Mouse (Mus musculus): ENCODE data around the gene Dad1. TPM values are rescaled to one million over a fixed set of nuclear protein-coding genes. Genes with fewer than 3 reads are reported as not detected.

Dad1 gene
- total and polyA plus RNA-seq, 3 experiments: 186 to 320 TPM; not detected in 1

DNA sequence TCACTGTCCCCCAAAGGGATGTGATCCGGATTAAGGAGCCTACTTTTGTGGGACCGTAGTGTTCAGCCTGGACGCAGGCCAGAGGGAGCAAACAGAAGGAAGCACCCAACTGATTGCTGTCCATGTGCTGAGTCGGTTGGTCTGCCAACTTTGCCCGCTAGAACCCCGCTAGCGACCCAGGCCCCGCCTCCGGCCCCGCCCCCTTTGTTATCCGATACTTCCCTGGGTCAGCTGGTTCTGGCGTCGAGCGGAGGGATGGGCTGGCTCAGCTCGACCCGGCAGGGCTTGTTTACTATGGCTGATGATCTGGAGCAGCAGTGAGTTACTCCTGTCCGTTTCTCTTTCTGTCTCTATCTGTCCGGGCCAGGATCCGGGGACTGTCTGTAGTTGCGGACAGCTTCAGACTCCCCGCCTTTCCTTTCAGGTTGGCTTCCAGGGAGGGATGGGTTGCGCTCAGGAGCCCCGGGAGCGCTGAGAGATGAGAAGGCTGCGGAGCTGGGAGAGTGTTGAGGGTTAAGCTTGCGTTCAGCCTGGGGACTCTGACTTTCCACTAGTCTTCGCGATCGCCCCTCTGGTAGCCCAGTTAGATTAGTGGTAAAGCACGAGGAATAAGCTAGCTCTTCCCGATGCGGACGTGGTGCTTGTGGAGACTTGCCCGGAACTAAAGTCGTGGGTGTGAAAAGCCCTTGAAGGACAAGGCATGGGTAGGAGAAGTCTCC, 5.3 kb upstream of the Dad1 start (continued):
- TF ChIP-seq EP300 (IDR thresholded peaks at IDR 0.05; ENCODE audit: low read depth in 1 of 2, low read length in 2 of 2) (peak in 1 of 2 experiments; percentile 18; a peak in 1 of 4 replicates), NELFE (IDR thresholded peaks at IDR 0.05; ENCODE audit: low read depth, low read length) (peak; percentile 65), MAX (IDR thresholded peaks at IDR 0.05; ENCODE audit: low read length) (peak; percentile 86), CHD1 (IDR thresholded peaks at IDR 0.05; ENCODE audit: low read depth, low read length) (no peak), POLR2AphosphoS2 (IDR thresholded peaks at IDR 0.05; ENCODE audit: low read length) (peak; percentile 34; the same call in 1 of the 2 replicates), CTCF (IDR thresholded peaks at IDR 0.05 in 2 of 3, conservative IDR thresholded peaks at IDR 0.05 in 1 of 3; ENCODE audit: control insufficient read depth in 1 of 3, insufficient read depth in 1 of 3, low read depth in 2 of 3, low read length in 3 of 3, poor library complexity in 1 of 3, severe bottlenecking in 1 of 3) (no peak), BHLHE40 (IDR thresholded peaks at IDR 0.05; ENCODE audit: borderline replicate concordance, low read depth, low read length) (peak; percentile 47; the same call in 1 of the 2 replicates), JUND (IDR thresholded peaks at IDR 0.05; ENCODE audit: low read depth, low read length) (no peak), GATA1 (IDR thresholded peaks at IDR 0.05; ENCODE audit: low read depth, low read length) (no peak), ELF1 (IDR thresholded peaks at IDR 0.05; ENCODE audit: low read depth, low read length) (0 out of 2 replicates have a peak, but pooled peaks have one; percentile 37), SIN3A (IDR thresholded peaks at IDR 0.05; ENCODE audit: low read length) (peak; percentile 97), NRF1 (IDR thresholded peaks at IDR 0.05; ENCODE audit: insufficient read depth, low read depth, low read length, poor library complexity, severe bottlenecking) (0 out of 2 replicates have a peak, but pooled peaks have one; percentile 30), USF2 (IDR thresholded peaks at IDR 0.05; ENCODE audit: borderline replicate concordance in 1 of 2, insufficient read depth in 1 of 2, low read depth in 1 of 2, low read length in 2 of 2) (no peak), MAZ (IDR thresholded peaks at IDR 0.05; ENCODE audit: low read depth, low read length) (no peak), POLR2AphosphoS5 (IDR thresholded peaks at IDR 0.05; ENCODE audit: borderline replicate concordance, low read depth, low read length) (no peak), RCOR1 (IDR thresholded peaks at IDR 0.05; ENCODE audit: low read depth, low read length) (no peak), TAL1 (IDR thresholded peaks at IDR 0.05; ENCODE audit: low read length) (no peak), GABPA (IDR thresholded peaks at IDR 0.05; ENCODE audit: low read depth, low read length) (no peak), CHD2 (IDR thresholded peaks at IDR 0.05; ENCODE audit: low read length) (no peak), MEF2A (IDR thresholded peaks at IDR 0.05; ENCODE audit: extremely low read depth, insufficient replicate concordance, low read depth, low read length, poor library complexity, severe bottlenecking) (no peak), E2F4 (IDR thresholded peaks at IDR 0.05; ENCODE audit: borderline replicate concordance, low read depth, low read length) (no peak), POLR2A (IDR thresholded peaks at IDR 0.05; ENCODE audit: control insufficient read depth in 1 of 2, insufficient read depth in 1 of 2, low read depth in 1 of 2, low read length in 2 of 2, poor library complexity in 1 of 2) (peak in 1 of 2 experiments; percentile 63; a peak in 2 of 4 replicates)

- Histone ChIP-seq H3K4me1 (ENCODE audit: control insufficient read depth in 1 of 2, insufficient read depth in 2 of 2, low read length in 2 of 2) (peaks cover 6 to 19% of the 10 kb centered on the region in 2 experiments), H3K9me3 (replicated peaks; ENCODE audit: insufficient read depth, low read length) (no peaks in the 10 kb centered on the region), H3K27ac (ENCODE audit: control insufficient read depth, low read depth, low read length) (no peak overlapping the region), H3K9ac (ENCODE audit: control insufficient read depth, low read depth, low read length, poor library complexity, severe bottlenecking) (peak overlapping the region; percentile 61), H3K4me3 (ENCODE audit: control insufficient read depth in 1 of 2, insufficient read depth in 1 of 2, low read depth in 2 of 2, low read length in 2 of 2) (no peak overlapping the region; a peak in 1 of 4 replicates), H3K27me3 (ENCODE audit: control insufficient read depth in 1 of 2, insufficient read depth in 2 of 2, low read length in 2 of 2) (no peaks in the 10 kb centered on the region), H3K79me2 (ENCODE audit: control insufficient read depth, insufficient read depth, low read length, poor library complexity) (peaks cover 4% of the 10 kb centered on the region), H3K36me3 (ENCODE audit: control insufficient read depth in 1 of 2, insufficient read depth in 2 of 2, low read length in 2 of 2) (peaks cover 0 to 13% of the 10 kb centered on the region in 2 experiments; a peak in 2 of 4 replicates)
- DNase-seq (ENCODE audit: low read depth, low spot score): no peak
- TF ChIP-seq POLR2AphosphoS5 (IDR thresholded peaks at IDR 0.05; ENCODE audit: borderline replicate concordance, low read depth, low read length) (no peak), CHD2 (IDR thresholded peaks at IDR 0.05; ENCODE audit: low read length) (no peak), EP300 (IDR thresholded peaks at IDR 0.05; ENCODE audit: low read depth in 1 of 2, low read length in 2 of 2) (no peak), TCF12 (IDR thresholded peaks at IDR 0.05; ENCODE audit: low read depth, low read length) (no peak), RCOR1 (IDR thresholded peaks at IDR 0.05; ENCODE audit: low read depth, low read length) (no peak), MXI1 (IDR thresholded peaks at IDR 0.05; ENCODE audit: low read depth, low read length) (no peak), NELFE (IDR thresholded peaks at IDR 0.05; ENCODE audit: low read depth, low read length) (no peak), BHLHE40 (IDR thresholded peaks at IDR 0.05; ENCODE audit: borderline replicate concordance, low read depth, low read length) (no peak), E2F4 (IDR thresholded peaks at IDR 0.05; ENCODE audit: borderline replicate concordance, low read depth, low read length) (no peak), MYB (IDR thresholded peaks at IDR 0.05; ENCODE audit: low read depth, low read length) (no peak), RAD21 (IDR thresholded peaks at IDR 0.05; ENCODE audit: low read depth, low read length) (no peak), GATA1 (IDR thresholded peaks at IDR 0.05; ENCODE audit: low read depth, low read length) (no peak), MYC (IDR thresholded peaks at IDR 0.05; ENCODE audit: low read depth, low read length) (no peak), ZC3H11A (IDR thresholded peaks at IDR 0.05; ENCODE audit: low read depth, low read length) (no peak), SIN3A (IDR thresholded peaks at IDR 0.05; ENCODE audit: low read length) (no peak), MEF2A (IDR thresholded peaks at IDR 0.05; ENCODE audit: extremely low read depth, insufficient replicate concordance, low read depth, low read length, poor library complexity, severe bottlenecking) (no peak), ZNF384 (IDR thresholded peaks at IDR 0.05; ENCODE audit: low read depth, low read length) (no peak), CTCF (IDR thresholded peaks at IDR 0.05 in 2 of 3, conservative IDR thresholded peaks at IDR 0.05 in 1 of 3; ENCODE audit: control insufficient read depth in 1 of 3, insufficient read depth in 1 of 3, low read depth in 2 of 3, low read length in 3 of 3, poor library complexity in 1 of 3, severe bottlenecking in 1 of 3) (no peak), USF2 (IDR thresholded peaks at IDR 0.05; ENCODE audit: borderline replicate concordance in 1 of 2, insufficient read depth in 1 of 2, low read depth in 1 of 2, low read length in 2 of 2) (no peak)
These were observed 4.3 kb upstream of the Dad1 start for GRCm38 (mm10) chr14:54258131-54258670.
